10 mouse cellular contexts compared by ENCODE assay signal in the genomic region with DNA sequence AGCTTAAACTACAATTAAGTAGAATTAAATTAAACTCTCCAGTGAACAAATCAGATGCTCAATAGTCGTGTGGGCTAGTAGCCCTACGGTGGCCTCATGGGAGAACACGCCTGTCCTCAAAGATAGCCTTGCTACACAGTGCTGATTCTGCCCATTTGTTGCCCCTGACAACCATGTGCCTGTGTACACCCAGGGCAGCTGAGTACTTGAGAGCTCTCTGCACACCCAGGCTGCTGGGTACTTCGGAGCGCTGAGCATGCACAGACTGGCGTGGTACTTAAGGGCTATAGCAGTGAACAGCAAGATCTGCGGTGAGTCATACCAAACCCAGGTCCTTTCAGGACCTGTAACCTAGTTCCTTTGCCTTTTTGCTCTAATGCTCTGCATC.
DNase-seq lines count a peak whose midpoint lies in the region; ATAC-seq lines count a peak whose summit lies in the region.
"Had no signal": no experiment of that assay in that cellular context is flagged by ENCODE, and none has a peak within 500 bp of the region (broad histone marks: within the 10 kb centered on the region; RNA-seq: fewer than 3 reads in every experiment).

No protein-coding gene starts in this region.

- H3K9me3 ChIP-seq in intestine, embryonic 14.5 days (ENCODE audit: control insufficient read depth, low read length), result no peaks in the 10 kb centered on the region
- no peaks in the 10 kb centered on the region for H3K9me3 ChIP-seq in midbrain, embryonic 15.5 days

- peak; percentile 70 for ATAC-seq in intestine, embryonic 14.5 days (replicated peaks; ENCODE audit: low FRiP score, low TSS enrichment, low read depth)
- 0 out of 2 replicates have a peak, but pooled peaks have one; percentile 58 for ATAC-seq in midbrain, embryonic 15.5 days (replicated peaks)
- ATAC-seq: CD4-positive, CD25-positive, alpha-beta regulatory T cell, adult 4 months had no signal

- H3K27me3 ChIP-seq in intestine, embryonic 14.5 days (replicated peaks; ENCODE audit: control insufficient read depth, insufficient read depth, low read length), result no peaks in the 10 kb centered on the region
- no peaks in the 10 kb centered on the region for H3K27me3 ChIP-seq in midbrain, embryonic 15.5 days (replicated peaks)

- no peaks in the 10 kb centered on the region for H3K36me3 ChIP-seq in intestine, embryonic 14.5 days (ENCODE audit: control insufficient read depth, insufficient read depth, low read length)
- no peaks in the 10 kb centered on the region for H3K36me3 ChIP-seq in midbrain, embryonic 15.5 days (replicated peaks)

- 65% methylated on average over 7 of the region's 7 CpGs for WGBS in intestine, embryonic 14.5 days
- WGBS in midbrain, embryonic 15.5 days, result 78% methylated on average over 7 of the region's 7 CpGs

- intact Hi-C loops in heart, postnatal 25 days (cut with DNase I), result no loop called here

- no peak overlapping the region for H3K4me2 ChIP-seq in intestine, embryonic 14.5 days (ENCODE audit: low read length)
- H3K4me2 ChIP-seq in midbrain, embryonic 15.5 days, result no peak overlapping the region

- peak; percentile 74 for DNase-seq in heart, adult 11 months
- no peak for DNase-seq in heart, postnatal 25 days (ENCODE audit: low spot score)
- peak; percentile 17 for DNase-seq in 3T3-L1 (ENCODE audit: low read depth, low spot score)
- DNase-seq in intestine, embryonic 14.5 days (ENCODE audit: low spot score), result no peak
- DNase-seq in spleen, adult 12 weeks (ENCODE audit: low spot score), result no peak
- DNase-seq in layer of hippocampus, adult 9-11 months, result no peak
- DNase-seq in frontal cortex, postnatal 36 days (ENCODE audit: low spot score in 2 of 2), result no peak

- H3K4me3 ChIP-seq in intestine, embryonic 14.5 days (ENCODE audit: low read depth, low read length), result no peak overlapping the region
- H3K4me3 ChIP-seq in midbrain, embryonic 15.5 days, result no peak overlapping the region
- H3K4me3 ChIP-seq: left cerebral cortex, adult 2 months had no signal

- H3K27ac ChIP-seq in intestine, embryonic 14.5 days (ENCODE audit: low read depth), result no peak overlapping the region
- H3K27ac ChIP-seq in midbrain, embryonic 15.5 days, result no peak overlapping the region
- H3K27ac ChIP-seq: left cerebral cortex, adult 2 months had no signal

- no peaks in the 10 kb centered on the region for H3K4me1 ChIP-seq in intestine, embryonic 14.5 days (replicated peaks; ENCODE audit: control insufficient read depth, insufficient read depth, low read length)
- no peaks in the 10 kb centered on the region for H3K4me1 ChIP-seq in midbrain, embryonic 15.5 days

- no peak overlapping the region for H3K9ac ChIP-seq in intestine, embryonic 14.5 days (ENCODE audit: low read length)
- H3K9ac ChIP-seq in midbrain, embryonic 15.5 days, result no peak overlapping the region

Comparison
In these comparisons a context has a peak if more than half of its experiments do, and no peak if none do; other contexts are left out.
1. DNase-seq: peak in heart, adult 11 months (single experiment) and 3T3-L1 (single experiment); none in heart, postnatal 25 days (single experiment), intestine, embryonic 14.5 days (single experiment), spleen, adult 12 weeks (single experiment), layer of hippocampus, adult 9-11 months (single experiment) and frontal cortex, postnatal 36 days (0 of 2).